8 mouse cellular contexts compared by ENCODE assay signal in genomic region chr9:55110059-55110834, GRCm38 (mm10). TPM values are rescaled to one million over a fixed set of nuclear protein-coding genes. Genes with fewer than 3 reads are reported as not detected.
A peak's percentile ranks its signal among the peaks of the same experiment; 100 is the strongest.
DNase-seq lines count a peak whose midpoint lies in the region; ATAC-seq and TF ChIP-seq lines count a peak whose summit lies in the region.

No protein-coding gene starts in this region.

- no peaks in the 10 kb centered on the region for H3K27me3 ChIP-seq in ES-Bruce4 (ENCODE audit: control insufficient read depth, insufficient read depth, low read length, poor library complexity, severe bottlenecking)
- H3K27me3 ChIP-seq in forebrain, embryonic 13.5 days, result no peaks in the 10 kb centered on the region
- no peaks in the 10 kb centered on the region for H3K27me3 ChIP-seq in liver, embryonic 15.5 days
- no peaks in the 10 kb centered on the region for H3K27me3 ChIP-seq in neural tube, embryonic 14.5 days (ENCODE audit: control insufficient read depth, insufficient read depth, low read length)
- no peaks in the 10 kb centered on the region for H3K27me3 ChIP-seq in testis, adult 2 months (ENCODE audit: control insufficient read depth, insufficient read depth, low read length)

- peak; percentile 91 for TF ChIP-seq CTCF in ES-Bruce4 (IDR thresholded peaks at IDR 0.05; ENCODE audit: low read depth, low read length)
- TF ChIP-seq CTCF in testis, adult 2 months (IDR thresholded peaks at IDR 0.05; ENCODE audit: control insufficient read depth, insufficient read depth, insufficient replicate concordance, low read depth, low read length), result peak; percentile 90; the same call in 1 of the 2 replicates

- peak; percentile 87 for ATAC-seq in cerebellum, adult (ENCODE audit: insufficient number of reproducible peaks, low FRiP score, low TSS enrichment)
- ATAC-seq in forebrain, embryonic 13.5 days, result peak; percentile 92
- peak; percentile 75 for ATAC-seq in liver, embryonic 15.5 days (ENCODE audit: insufficient read depth)
- ATAC-seq in neural tube, embryonic 14.5 days (ENCODE audit: low read depth), result peak; percentile 93

- no peaks in the 10 kb centered on the region for H3K36me3 ChIP-seq in ES-Bruce4 (ENCODE audit: control insufficient read depth, insufficient read depth, low read length, poor library complexity, severe bottlenecking)
- H3K36me3 ChIP-seq in forebrain, embryonic 13.5 days (ENCODE audit: poor library complexity, severe bottlenecking), result no peaks in the 10 kb centered on the region
- no peaks in the 10 kb centered on the region for H3K36me3 ChIP-seq in liver, embryonic 15.5 days (replicated peaks)
- no peaks in the 10 kb centered on the region for H3K36me3 ChIP-seq in neural tube, embryonic 14.5 days (ENCODE audit: control insufficient read depth, insufficient read depth, low read length)
- no peaks in the 10 kb centered on the region for H3K36me3 ChIP-seq in testis, adult 2 months (ENCODE audit: control insufficient read depth, insufficient read depth, low read length)

- no peak overlapping the region for H3K4me2 ChIP-seq in forebrain, embryonic 13.5 days
- H3K4me2 ChIP-seq in liver, embryonic 15.5 days, result no peak overlapping the region
- H3K4me2 ChIP-seq in neural tube, embryonic 14.5 days (ENCODE audit: low read depth, low read length), result no peak overlapping the region

- no peak for TF ChIP-seq POLR2A in ES-Bruce4 (IDR thresholded peaks at IDR 0.05; ENCODE audit: insufficient read depth, low read length)
- no peak for TF ChIP-seq POLR2A in testis, adult 2 months (IDR thresholded peaks at IDR 0.05; ENCODE audit: control insufficient read depth, low read depth, low read length)

- WGBS in forebrain, embryonic 13.5 days, result 30% methylated on average over 16 of the region's 16 CpGs
- 30% methylated on average over 16 of the region's 16 CpGs for WGBS in liver, embryonic 15.5 days (ENCODE audit: insufficient replicate concordance)
- WGBS in neural tube, embryonic 14.5 days, result 35% methylated on average over 16 of the region's 16 CpGs

- H3K9me3 ChIP-seq in ES-Bruce4 (replicated peaks; ENCODE audit: control insufficient read depth, insufficient read depth, low read length, poor library complexity, severe bottlenecking), result no peaks in the 10 kb centered on the region
- no peaks in the 10 kb centered on the region for H3K9me3 ChIP-seq in forebrain, embryonic 13.5 days (replicated peaks)
- H3K9me3 ChIP-seq in liver, embryonic 15.5 days (replicated peaks), result no peaks in the 10 kb centered on the region
- H3K9me3 ChIP-seq in neural tube, embryonic 14.5 days (ENCODE audit: control insufficient read depth, low read length), result no peaks in the 10 kb centered on the region

- no peak overlapping the region for H3K4me3 ChIP-seq in ES-Bruce4 (ENCODE audit: low read depth, low read length)
- H3K4me3 ChIP-seq in forebrain, embryonic 13.5 days, result no peak overlapping the region
- H3K4me3 ChIP-seq in liver, embryonic 15.5 days (replicated peaks), result no peak overlapping the region
- no peak overlapping the region for H3K4me3 ChIP-seq in neural tube, embryonic 14.5 days (ENCODE audit: low read depth, low read length)
- no peak overlapping the region for H3K4me3 ChIP-seq in testis, adult 2 months (ENCODE audit: control insufficient read depth, low read depth, low read length)

- no peak overlapping the region for H3K9ac ChIP-seq in ES-Bruce4 (ENCODE audit: low read depth, poor library complexity, severe bottlenecking)
- no peak overlapping the region for H3K9ac ChIP-seq in forebrain, embryonic 13.5 days
- no peak overlapping the region for H3K9ac ChIP-seq in liver, embryonic 15.5 days
- no peak overlapping the region for H3K9ac ChIP-seq in neural tube, embryonic 14.5 days (replicated peaks; ENCODE audit: low read depth, low read length)

- peak; percentile 88 to 93 for DNase-seq in heart, postnatal 10 days
- DNase-seq in kidney, postnatal 4 days, result peak; percentile 88 to 91

- H3K27ac ChIP-seq in ES-Bruce4 (ENCODE audit: insufficient read depth, low read length), result no peak overlapping the region
- no peak overlapping the region for H3K27ac ChIP-seq in forebrain, embryonic 13.5 days
- H3K27ac ChIP-seq in liver, embryonic 15.5 days (replicated peaks), result no peak overlapping the region
- H3K27ac ChIP-seq in neural tube, embryonic 14.5 days (ENCODE audit: low read depth, low read length), result no peak overlapping the region
- H3K27ac ChIP-seq in testis, adult 2 months (ENCODE audit: control insufficient read depth, insufficient read depth, low read depth, low read length), result no peak overlapping the region

- H3K4me1 ChIP-seq in ES-Bruce4 (ENCODE audit: control insufficient read depth, insufficient read depth, low read length), result no peaks in the 10 kb centered on the region
- H3K4me1 ChIP-seq in forebrain, embryonic 13.5 days, result no peaks in the 10 kb centered on the region
- H3K4me1 ChIP-seq in liver, embryonic 15.5 days (replicated peaks), result peaks cover 3% of the 10 kb centered on the region; the same call in 1 of the 2 replicates
- no peaks in the 10 kb centered on the region for H3K4me1 ChIP-seq in neural tube, embryonic 14.5 days (ENCODE audit: control insufficient read depth, insufficient read depth, low read length)
- H3K4me1 ChIP-seq in testis, adult 2 months (ENCODE audit: control insufficient read depth, insufficient read depth, low read length), result no peaks in the 10 kb centered on the region

- intact Hi-C loops in heart, postnatal 10 days (cut with DNase I), result loop anchor here (1.0 to 2.0 kb wide), 5 partner anchors 63 to 371 kb away; no protein-coding TSS in a partner anchor

- TF ChIP-seq EP300 in ES-Bruce4 (IDR thresholded peaks at IDR 0.05; ENCODE audit: insufficient read depth, low read depth, low read length), result peak; percentile 33; the same call in 1 of the 2 replicates

RNA-seq across cellular contexts. Expression of gene Ube2q2, which starts 38.4 kb away (rescaled TPM):
- polyA plus RNA-seq in ES-Bruce4 (2011; ENCODE audit: insufficient read depth, insufficient read length, low read depth, missing spikeins), result 59.6 and 72.4 TPM in 2 replicates
- 25.7 and 32.0 TPM in 2 replicates for polyA plus RNA-seq in forebrain, embryonic 13.5 days (2015; fragmentation: Nextera tagmentation; extraction: Ambion mirVana)
- 10 to 100 TPM; 29.5 to 30.9 TPM for total RNA-seq in heart, postnatal 10 days (2021)
- polyA plus RNA-seq in liver, embryonic 15.5 days (2015; fragmentation: Nextera tagmentation; extraction: Ambion mirVana), result 10.9 and 12.1 TPM in 2 replicates
- 57.1 and 57.7 TPM in 2 replicates for polyA plus RNA-seq in neural tube, embryonic 14.5 days (2014; fragmentation: Nextera tagmentation; extraction: Ambion mirVana)
- polyA plus RNA-seq in testis, adult 2 months (2012; rRNA removed), result 19.0 and 19.8 TPM in 2 replicates
